Mouse (Mus musculus): ENCODE measurements at regions not wholly inside any gene's neighbourhood (a gene's known extent, or its start where the extent isn't known, plus 50 kb on each side); places are given as distances from the start of the nearest gene placed in this dataset.

GRCm38 (mm10) chr6:110560426-110560825 lies 85.0 kb upstream of the Grm7 start:
- WGBS = 71% methylated on average over 3 of the region's 3 CpGs
- DNase-seq (ENCODE audit: low spot score) = no peak
- H3K4me2 ChIP-seq (ENCODE audit: low read length) = no peak overlapping the region

DNA sequence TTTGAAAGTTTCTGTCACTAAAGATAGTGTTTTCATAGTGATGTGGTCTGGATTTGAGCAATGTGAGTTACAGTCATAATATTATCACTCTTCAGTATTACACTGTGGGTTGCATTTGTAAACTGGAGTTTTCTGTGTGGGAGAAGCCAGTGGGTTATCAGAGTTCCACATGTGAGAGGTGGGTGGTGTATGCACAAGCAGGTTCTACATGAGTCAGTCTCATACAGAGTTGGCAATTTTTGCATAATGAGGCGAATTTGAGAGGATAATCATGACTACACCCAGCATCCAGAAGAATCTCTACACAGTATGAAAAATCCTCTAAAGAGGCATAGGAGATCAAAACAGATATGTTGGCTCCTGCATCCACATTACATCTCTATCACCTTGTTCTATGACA lies 68.2 kb upstream of the Grm7 start:
- H3K4me2 ChIP-seq (ENCODE audit: low read length) = no peak overlapping the region
- no peak overlapping the region for H3K9ac ChIP-seq (ENCODE audit: low read length)
- no peak overlapping the region for H3K4me3 ChIP-seq (ENCODE audit: low read depth, low read length)
- H3K27ac ChIP-seq (ENCODE audit: low read depth) = no peak overlapping the region
- H3K36me3 ChIP-seq (ENCODE audit: control insufficient read depth, insufficient read depth, low read length) = no peaks in the 10 kb centered on the region
- DNase-seq (ENCODE audit: low spot score) = no peak
- no peaks in the 10 kb centered on the region for H3K27me3 ChIP-seq (replicated peaks; ENCODE audit: control insufficient read depth, insufficient read depth, low read length)
- no peaks in the 10 kb centered on the region for H3K4me1 ChIP-seq (replicated peaks; ENCODE audit: control insufficient read depth, insufficient read depth, low read length)
- no peak for ATAC-seq (replicated peaks; ENCODE audit: low FRiP score, low TSS enrichment, low read depth)
- H3K9me3 ChIP-seq (ENCODE audit: control insufficient read depth, low read length) = no peaks in the 10 kb centered on the region
- 52% methylated on average over 1 of the region's 1 CpGs for WGBS

More at GRCm38 (mm10) chr6:110560426-110560825, 85.0 kb upstream of the Grm7 start:
- no peaks in the 10 kb centered on the region for H3K27me3 ChIP-seq (replicated peaks; ENCODE audit: control insufficient read depth, insufficient read depth, low read length)
- ATAC-seq (replicated peaks; ENCODE audit: low FRiP score, low TSS enrichment, low read depth) = 0 out of 2 replicates have a peak, but pooled peaks have one; percentile 55
- no peak overlapping the region for H3K27ac ChIP-seq (ENCODE audit: low read depth)
- H3K36me3 ChIP-seq (ENCODE audit: control insufficient read depth, insufficient read depth, low read length) = no peaks in the 10 kb centered on the region
- no peak overlapping the region for H3K9ac ChIP-seq (ENCODE audit: low read length)
- H3K4me3 ChIP-seq (ENCODE audit: low read depth, low read length) = no peak overlapping the region
- no peaks in the 10 kb centered on the region for H3K4me1 ChIP-seq (replicated peaks; ENCODE audit: control insufficient read depth, insufficient read depth, low read length)
- H3K9me3 ChIP-seq (ENCODE audit: control insufficient read depth, low read length) = no peaks in the 10 kb centered on the region
